Comparison of ENCODE assay signal across 12 mouse cellular contexts in genomic region chr1:86643101-86643809, GRCm38 (mm10). TPM values are rescaled to one million over a fixed set of nuclear protein-coding genes. Genes with fewer than 3 reads are reported as not detected.
A peak's percentile ranks its signal among the peaks of the same experiment; 100 is the strongest.
DNase-seq lines count a peak whose midpoint lies in the region; ATAC-seq and TF ChIP-seq lines count a peak whose summit lies in the region.
"Had no signal": no experiment of that assay in that cellular context is flagged by ENCODE, and none has a peak within 500 bp of the region (broad histone marks: within the 10 kb centered on the region; RNA-seq: fewer than 3 reads in every experiment).

No protein-coding gene starts in this region.

- H3K4me1 ChIP-seq in lung, postnatal 0 days (ENCODE audit: insufficient read depth, low read depth, low read length), result no peaks in the 10 kb centered on the region

- no peak overlapping the region for H3K9ac ChIP-seq in lung, postnatal 0 days (replicated peaks; ENCODE audit: low read depth)

- no peak overlapping the region for H3K4me2 ChIP-seq in lung, postnatal 0 days (replicated peaks; ENCODE audit: low read depth, low read length)

- ATAC-seq in lung, postnatal 0 days, result peak; percentile 32; the same call in 1 of the 2 replicates
- 0 out of 2 replicates have a peak, but pooled peaks have one; percentile 31 for ATAC-seq in monocyte, adult 5-6 weeks (replicated peaks; ENCODE audit: insufficient number of reproducible peaks, low FRiP score, low TSS enrichment, poor library complexity, severe bottlenecking)
- ATAC-seq: Patski had no signal

- no peak for TF ChIP-seq EP300 in lung, postnatal 0 days (IDR thresholded peaks at IDR 0.05)

- H3K36me3 ChIP-seq in lung, postnatal 0 days (ENCODE audit: insufficient read depth, low read length), result no peaks in the 10 kb centered on the region
- H3K36me3 ChIP-seq: forebrain, embryonic 10.5 days had no signal

- no peak overlapping the region for H3K27ac ChIP-seq in lung, postnatal 0 days (ENCODE audit: low read length)
- H3K27ac ChIP-seq: forebrain, embryonic 10.5 days had no signal

- DNase-seq in lung, postnatal 0 days (ENCODE audit: low spot score), result peak; percentile 44
- DNase-seq in lung, postnatal 4 days, result no peak
- DNase-seq in c-Kit-positive CD71-negative TER-119-negative erythroid progenitor cells, embryonic 14.5 days (ENCODE audit: low read depth), result peak; percentile 38
- no peak for DNase-seq in ovary, adult 18-20 months (ENCODE audit: low spot score)
- no peak for DNase-seq in testis, postnatal 14 days (ENCODE audit: low spot score)
- DNase-seq in layer of hippocampus, adult 18-20 months (ENCODE audit: low spot score in 2 of 2), result no peak
- DNase-seq: gastrocnemius, postnatal 25 days; lung, postnatal 36 days had no signal

- 54% methylated on average over 13 of the region's 13 CpGs for WGBS in lung, postnatal 0 days

- H3K4me3 ChIP-seq in lung, postnatal 0 days (ENCODE audit: low read depth, low read length), result no peak overlapping the region
- H3K4me3 ChIP-seq: forebrain, embryonic 10.5 days; myocyte had no signal

- no peaks in the 10 kb centered on the region for H3K9me3 ChIP-seq in lung, postnatal 0 days (ENCODE audit: low read length)
- H3K9me3 ChIP-seq: forebrain, embryonic 10.5 days had no signal

- no peaks in the 10 kb centered on the region for H3K27me3 ChIP-seq in lung, postnatal 0 days (replicated peaks; ENCODE audit: insufficient read depth, low read length)

- peak; percentile 34 for TF ChIP-seq CTCF in lung, postnatal 0 days (IDR thresholded peaks at IDR 0.05)

RNA-seq across cellular contexts. Expression of gene Nppc, which starts 27.1 kb away (rescaled TPM):
- 4.0 and 4.6 TPM in 2 replicates for polyA plus RNA-seq in lung, postnatal 0 days (2015; fragmentation: Nextera tagmentation; extraction: Ambion mirVana)
- total RNA-seq in monocyte, adult 5-6 weeks (2017), result not detected in 3 replicates
- 1 to 10 TPM; 7.7 to 9.9 TPM for total RNA-seq in layer of hippocampus, adult 18-20 months (2021)

Comparison
In these comparisons a context has a peak if more than half of its experiments do, and no peak if none do; other contexts are left out.
1. DNase-seq: peak in lung, postnatal 0 days (single experiment) and c-Kit-positive CD71-negative TER-119-negative erythroid progenitor cells, embryonic 14.5 days (single experiment); none in lung, postnatal 4 days (0 of 2), ovary, adult 18-20 months (single experiment), testis, postnatal 14 days (single experiment) and layer of hippocampus, adult 18-20 months (0 of 2).